In the genomic region with DNA sequence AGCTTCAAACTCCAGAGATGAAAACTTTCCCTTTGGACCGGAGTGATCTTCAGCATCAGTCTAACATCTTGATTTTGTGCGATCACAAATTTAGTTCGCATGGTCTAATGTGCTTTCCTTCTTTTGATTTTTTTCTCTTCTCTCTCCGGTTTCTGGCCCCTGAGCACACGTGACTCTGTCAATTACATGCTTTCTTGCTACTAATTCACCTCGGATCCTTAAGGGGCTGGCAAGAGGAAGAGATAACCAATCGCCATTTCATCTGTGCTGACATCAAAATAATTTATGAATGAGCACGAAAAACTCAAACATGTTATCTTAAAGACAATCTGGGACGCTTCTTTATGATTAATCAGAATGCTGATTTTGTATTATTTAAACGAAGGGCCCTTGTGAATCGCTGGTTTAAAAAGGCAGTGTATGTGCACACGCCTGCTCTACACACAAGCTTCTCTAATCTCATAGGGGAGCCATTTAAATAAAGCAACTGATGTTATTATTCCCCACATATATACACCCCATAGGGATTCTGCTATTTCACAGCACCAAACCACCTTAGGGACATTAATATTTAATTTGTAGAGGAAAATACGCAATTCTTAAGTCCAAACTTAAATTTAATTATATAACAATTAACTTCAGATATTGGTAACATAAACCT, we compare ENCODE assay signal across 7 mouse cellular contexts. TPM values are rescaled to one million over a fixed set of nuclear protein-coding genes. Genes with fewer than 3 reads are reported as not detected.
DNase-seq lines count a peak whose midpoint lies in the region; ATAC-seq and TF ChIP-seq lines count a peak whose summit lies in the region.

No protein-coding gene starts in this region.

- H3K4me2 ChIP-seq in CH12.LX (ENCODE audit: insufficient read depth, low read depth, poor library complexity, severe bottlenecking): peak overlapping the region; percentile 91
- peak overlapping the region; percentile 63 for H3K4me2 ChIP-seq in forebrain, embryonic 14.5 days (ENCODE audit: low read length)
- peak overlapping the region; percentile 75 for H3K4me2 ChIP-seq in liver, embryonic 15.5 days

- dilution Hi-C loops in CH12.LX (cut with MboI; ENCODE audit: extremely low pct_ligation_motif_present, extremely low pct_unique_long_range_greater_than_20kb, low sequenced_read_pairs): no loop called here

- H3K27ac ChIP-seq in CH12.LX (ENCODE audit: insufficient read depth, low read depth): no peak overlapping the region; the same call in 1 of the 2 replicates
- no peak overlapping the region for H3K27ac ChIP-seq in forebrain, embryonic 14.5 days (ENCODE audit: low read depth, low read length)
- H3K27ac ChIP-seq in liver, embryonic 15.5 days (replicated peaks): no peak overlapping the region; the same call in 1 of the 2 replicates

- 2% methylated on average over 13 of the region's 13 CpGs for WGBS in forebrain, embryonic 14.5 days
- 1% methylated on average over 13 of the region's 13 CpGs for WGBS in liver, embryonic 15.5 days (ENCODE audit: insufficient replicate concordance)

- peak; percentile 70 for ATAC-seq in forebrain, embryonic 14.5 days
- ATAC-seq in liver, embryonic 15.5 days (ENCODE audit: insufficient read depth): no peak

- H3K79me2 ChIP-seq in CH12.LX (replicated peaks; ENCODE audit: control insufficient read depth, extremely low read depth, insufficient read depth, poor library complexity, severe bottlenecking): peaks cover 11% of the 10 kb centered on the region

- no peak for TF ChIP-seq RAD21 in CH12.LX (IDR thresholded peaks at IDR 0.05; ENCODE audit: low read depth, low read length)

- H3K9ac ChIP-seq in CH12.LX (ENCODE audit: insufficient read depth, low read depth): peak overlapping the region; percentile 28
- H3K9ac ChIP-seq in forebrain, embryonic 14.5 days (ENCODE audit: low read length): peak overlapping the region; percentile 47; the same call in 1 of the 2 replicates
- H3K9ac ChIP-seq in liver, embryonic 15.5 days: peak overlapping the region; percentile 13

- no peaks in the 10 kb centered on the region for H3K36me3 ChIP-seq in CH12.LX (replicated peaks in 1 of 2; ENCODE audit: control insufficient read depth in 1 of 2, insufficient read depth in 1 of 2, low read length in 1 of 2)
- H3K36me3 ChIP-seq in forebrain, embryonic 14.5 days (ENCODE audit: control insufficient read depth, insufficient read depth, low read length): no peaks in the 10 kb centered on the region
- no peaks in the 10 kb centered on the region for H3K36me3 ChIP-seq in liver, embryonic 15.5 days (replicated peaks)

- H3K27me3 ChIP-seq in CH12.LX (replicated peaks): no peaks in the 10 kb centered on the region
- peaks cover 19% of the 10 kb centered on the region for H3K27me3 ChIP-seq in forebrain, embryonic 14.5 days (replicated peaks; ENCODE audit: control insufficient read depth, insufficient read depth, low read length)
- no peaks in the 10 kb centered on the region; the same call in 1 of the 2 replicates for H3K27me3 ChIP-seq in liver, embryonic 15.5 days

- DNase-seq in 416B (ENCODE audit: low read depth) (peak; percentile 84), CH12.LX (ENCODE audit: extremely low read depth) (peak; percentile 45), adipocyte (ENCODE audit: low spot score) (no peak)
- peak; percentile 59 for DNase-seq in forebrain, embryonic 14.5 days (ENCODE audit: low spot score)
- no peak for DNase-seq in spleen, postnatal 4 days (ENCODE audit: low spot score in 2 of 2)
- DNase-seq in lung, adult 18-20 months: no peak

- peak overlapping the region; percentile 53 to 78 (median 64) for H3K4me3 ChIP-seq in CH12.LX (replicated peaks in 1 of 3; ENCODE audit: low read depth in 2 of 3, low read length in 2 of 3, poor library complexity in 1 of 3)
- peak overlapping the region; percentile 36 for H3K4me3 ChIP-seq in forebrain, embryonic 14.5 days (ENCODE audit: low read depth, low read length)
- peak overlapping the region; percentile 50 for H3K4me3 ChIP-seq in liver, embryonic 15.5 days (replicated peaks)

- in situ Hi-C loops in CH12.LX (cut with MboI; ENCODE audit: low pct_ligation_motif_present, low pct_unique_long_range_greater_than_20kb, low sequenced_read_pairs): no loop called here

- no peak for TF ChIP-seq CTCF in CH12.LX (conservative IDR thresholded peaks at IDR 0.05 in 1 of 2, IDR thresholded peaks at IDR 0.05 in 1 of 2; ENCODE audit: low read depth in 2 of 2, low read length in 2 of 2)

- no peaks in the 10 kb centered on the region for H3K4me1 ChIP-seq in CH12.LX (ENCODE audit: control insufficient read depth in 1 of 2, insufficient read depth in 2 of 2)
- H3K4me1 ChIP-seq in forebrain, embryonic 14.5 days (ENCODE audit: control insufficient read depth, insufficient read depth, low read length): peaks cover 6% of the 10 kb centered on the region
- H3K4me1 ChIP-seq in liver, embryonic 15.5 days (replicated peaks): peaks cover 35% of the 10 kb centered on the region

- no peaks in the 10 kb centered on the region for H3K9me3 ChIP-seq in CH12.LX (replicated peaks; ENCODE audit: low read length)
- no peaks in the 10 kb centered on the region for H3K9me3 ChIP-seq in forebrain, embryonic 14.5 days (replicated peaks; ENCODE audit: control insufficient read depth, low read length)
- no peaks in the 10 kb centered on the region for H3K9me3 ChIP-seq in liver, embryonic 15.5 days (replicated peaks)

- no peak for TF ChIP-seq EP300 in CH12.LX (IDR thresholded peaks at IDR 0.05; ENCODE audit: low read length)

- TF ChIP-seq POLR2A in CH12.LX (IDR thresholded peaks at IDR 0.05; ENCODE audit: low read depth, low read length): no peak; the same call in 1 of the 2 replicates

TF ChIP-seq in CH12.LX, 34 proteins besides CTCF, POLR2A, EP300 and RAD21:
- TF ChIP-seq BHLHE40 (IDR thresholded peaks at IDR 0.05; ENCODE audit: low read depth, low read length) (peak; percentile 89), MYC (IDR thresholded peaks at IDR 0.05; ENCODE audit: low read depth, low read length) (peak; percentile 66; the same call in 1 of the 2 replicates), CHD1 (IDR thresholded peaks at IDR 0.05; ENCODE audit: low read depth, low read length) (peak; percentile 40; the same call in 1 of the 2 replicates), ELF1 (IDR thresholded peaks at IDR 0.05; ENCODE audit: low read depth, low read length) (no peak), CHD2 (IDR thresholded peaks at IDR 0.05; ENCODE audit: low read length) (no peak), SMC3 (IDR thresholded peaks at IDR 0.05; ENCODE audit: low read depth, low read length) (no peak), NELFE (IDR thresholded peaks at IDR 0.05; ENCODE audit: low read depth, low read length) (no peak), PAX5 (IDR thresholded peaks at IDR 0.05; ENCODE audit: low read length) (no peak), ZC3H11A (IDR thresholded peaks at IDR 0.05; ENCODE audit: low read depth, low read length) (no peak), SIN3A (IDR thresholded peaks at IDR 0.05; ENCODE audit: low read length) (0 out of 2 replicates have a peak, but pooled peaks have one; percentile 17), USF2 (conservative IDR thresholded peaks at IDR 0.05; ENCODE audit: low read depth, low read length) (peak; percentile 77), MAZ (IDR thresholded peaks at IDR 0.05; ENCODE audit: low read depth, low read length) (no peak), ZKSCAN1 (IDR thresholded peaks at IDR 0.05; ENCODE audit: borderline replicate concordance, low read depth, low read length) (no peak), RCOR1 (conservative IDR thresholded peaks at IDR 0.05; ENCODE audit: low read depth, low read length) (no peak), MXI1 (IDR thresholded peaks at IDR 0.05; ENCODE audit: low read depth, low read length) (peak; percentile 84), E2F4 (IDR thresholded peaks at IDR 0.05; ENCODE audit: insufficient replicate concordance, low read depth, low read length) (0 out of 2 replicates have a peak, but pooled peaks have one; percentile 16), ETS1 (conservative IDR thresholded peaks at IDR 0.05; ENCODE audit: low read depth, low read length) (no peak), JUN (IDR thresholded peaks at IDR 0.05; ENCODE audit: insufficient read depth, low read depth, low read length) (no peak), NRF1 (IDR thresholded peaks at IDR 0.05; ENCODE audit: low read depth, low read length) (no peak), MAFK (IDR thresholded peaks at IDR 0.05; ENCODE audit: insufficient replicate concordance, low read length) (0 out of 2 replicates have a peak, but pooled peaks have one; percentile 1), MAX (IDR thresholded peaks at IDR 0.05; ENCODE audit: low read length) (peak; percentile 89), TBP (conservative IDR thresholded peaks at IDR 0.05; ENCODE audit: low read depth, low read length) (0 out of 2 replicates have a peak, but pooled peaks have one; percentile 33), TCF12 (IDR thresholded peaks at IDR 0.05; ENCODE audit: low read depth, low read length) (0 out of 2 replicates have a peak, but pooled peaks have one; percentile 24), USF1 (IDR thresholded peaks at IDR 0.05; ENCODE audit: low read depth, low read length) (peak; percentile 79), UBTF (IDR thresholded peaks at IDR 0.05; ENCODE audit: low read depth, low read length) (no peak), MEF2A (IDR thresholded peaks at IDR 0.05; ENCODE audit: borderline replicate concordance, low read depth, low read length) (no peak), IRF4 (IDR thresholded peaks at IDR 0.05; ENCODE audit: low read depth, low read length) (no peak), JUND (conservative IDR thresholded peaks at IDR 0.05; ENCODE audit: low read depth, low read length) (no peak), POLR2AphosphoS2 (IDR thresholded peaks at IDR 0.05; ENCODE audit: low read depth, low read length) (no peak), HCFC1 (IDR thresholded peaks at IDR 0.05; ENCODE audit: low read depth, low read length) (no peak), ZNF384 (IDR thresholded peaks at IDR 0.05; ENCODE audit: low read depth, low read length) (peak; percentile 47; the same call in 1 of the 2 replicates), GABPA (IDR thresholded peaks at IDR 0.05; ENCODE audit: insufficient replicate concordance, low read depth, low read length) (no peak), KAT2A (IDR thresholded peaks at IDR 0.05; ENCODE audit: insufficient replicate concordance, low read length) (no peak), ZMIZ1 (IDR thresholded peaks at IDR 0.05; ENCODE audit: low read depth, low read length) (no peak)

RNA-seq across cellular contexts. Expression of a gene that starts 16.0 kb away (rescaled TPM):
- 11.6 and 11.8 TPM in 2 replicates for total RNA-seq in CH12.LX (2012; rRNA removed)
- total RNA-seq in CH12.LX (2014; rRNA removed): 14.1 and 14.9 TPM in 2 replicates
- polyA plus RNA-seq in CH12.LX (2012; ENCODE audit: insufficient read length, low read depth): 9.5 and 10.0 TPM in 2 replicates
- polyA plus RNA-seq in forebrain, embryonic 14.5 days (2014; fragmentation: Nextera tagmentation; extraction: Ambion mirVana): 3.7 and 4.3 TPM in 2 replicates
- 5.3 and 6.0 TPM in 2 replicates for polyA plus RNA-seq in liver, embryonic 15.5 days (2015; fragmentation: Nextera tagmentation; extraction: Ambion mirVana)

Comparison
In these comparisons a context has a peak if more than half of its experiments do, and no peak if none do; other contexts are left out.
1. DNase-seq: peak in 416B (single experiment), CH12.LX (single experiment) and forebrain, embryonic 14.5 days (single experiment); none in spleen, postnatal 4 days (0 of 2), lung, adult 18-20 months (0 of 2) and adipocyte (single experiment).
2. Peak in every context shown above with its lines, with median percentiles within 50 percentile points of each other: H3K4me2 ChIP-seq, H3K4me3 ChIP-seq and H3K9ac ChIP-seq.